Mouse (Mus musculus): ENCODE data around the gene Cyp2j7.
"Not testable (repeated sequence)": the region's sequence is repeated elsewhere in the genome, so short reads cannot be mapped to it uniquely, and the experiment has no call there.

Cyp2j7 gene

DNA sequence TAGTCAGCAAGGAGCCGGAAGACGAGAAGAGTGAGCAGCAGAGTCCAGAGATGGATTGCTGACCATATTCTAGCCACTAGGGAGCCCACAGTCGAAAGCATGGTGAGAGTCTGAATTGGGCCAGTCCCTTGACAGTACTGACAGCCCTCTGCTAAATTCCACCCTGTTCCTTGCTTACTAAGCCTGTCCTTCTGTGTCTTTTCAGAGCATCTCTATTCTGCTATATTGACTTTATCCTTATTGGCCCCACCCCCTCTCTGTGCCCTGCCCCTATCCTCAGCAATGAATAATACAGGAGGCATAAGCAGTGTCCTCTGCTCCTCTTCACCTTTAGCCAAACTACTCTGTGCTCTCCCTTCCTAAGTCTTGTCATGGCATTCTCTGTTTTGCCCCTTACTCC lies at the start of gene Cyp2j7:
Gene Cyp2j7, minus strand, starts transcription at position 101 of the 400 bp plus-strand sequence.
- DNase-seq = no peak

DNA sequence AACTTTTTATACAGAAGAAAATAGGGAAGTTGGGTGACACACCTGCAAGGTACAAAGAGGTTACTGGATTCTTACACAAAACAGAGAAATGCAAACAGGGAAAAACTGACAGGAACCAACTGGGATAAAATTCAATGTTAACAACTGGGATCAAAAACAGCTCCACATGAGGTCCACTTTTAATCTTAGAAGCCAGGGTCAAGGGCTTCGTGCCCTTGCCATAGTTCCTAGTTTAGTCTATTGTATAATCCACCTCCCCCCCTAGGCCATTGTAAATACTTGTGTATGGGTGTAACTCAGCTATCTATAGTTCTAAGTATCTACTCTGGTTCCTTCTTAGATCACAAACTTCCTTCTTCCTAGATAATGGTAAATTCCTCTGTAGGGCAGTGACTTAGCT lies 40.4 kb upstream of the Cyp2j7 start:
- not testable (repeated sequence) for DNase-seq

DNA sequence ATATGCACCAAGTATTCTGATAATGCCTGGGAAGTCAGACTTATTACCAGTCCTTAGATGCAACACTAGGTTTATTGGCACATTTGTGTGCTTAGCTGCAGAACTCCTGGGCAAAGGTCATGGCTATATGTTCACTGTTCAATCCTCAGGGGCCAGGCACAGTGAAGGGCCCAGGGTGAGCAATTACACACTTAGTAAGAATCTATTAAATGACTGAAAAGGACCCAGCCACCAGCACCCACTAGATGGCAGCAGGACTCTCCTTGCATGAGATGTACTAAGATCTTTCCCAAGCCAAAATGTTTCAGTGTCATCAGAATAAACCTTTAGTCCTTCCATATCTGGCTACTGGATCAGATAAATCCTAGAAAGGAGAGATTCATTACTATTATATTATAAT lies 37.4 kb upstream of the Cyp2j7 start:
- peak; percentile 69 for DNase-seq

DNA sequence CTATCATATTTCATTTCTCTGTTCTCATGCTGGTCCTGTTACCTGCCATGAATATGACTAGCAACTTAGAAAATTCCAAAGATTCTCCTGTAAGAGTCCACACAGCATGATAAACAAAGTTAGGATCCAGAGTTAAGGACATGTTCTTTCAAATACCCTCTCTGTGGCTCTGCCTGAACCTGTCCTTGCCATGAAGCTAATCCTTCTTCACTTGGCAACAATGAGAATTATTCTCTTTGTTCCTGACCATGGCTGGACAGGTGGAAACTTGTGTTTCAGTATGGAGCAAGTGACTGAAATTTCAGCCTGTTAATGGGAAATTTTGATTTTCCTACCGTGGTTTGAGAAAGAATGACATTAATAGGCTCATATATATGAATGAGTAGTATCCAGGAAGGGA lies 39.8 kb downstream of the Cyp2j7 start:
- DNase-seq = no peak

DNA sequence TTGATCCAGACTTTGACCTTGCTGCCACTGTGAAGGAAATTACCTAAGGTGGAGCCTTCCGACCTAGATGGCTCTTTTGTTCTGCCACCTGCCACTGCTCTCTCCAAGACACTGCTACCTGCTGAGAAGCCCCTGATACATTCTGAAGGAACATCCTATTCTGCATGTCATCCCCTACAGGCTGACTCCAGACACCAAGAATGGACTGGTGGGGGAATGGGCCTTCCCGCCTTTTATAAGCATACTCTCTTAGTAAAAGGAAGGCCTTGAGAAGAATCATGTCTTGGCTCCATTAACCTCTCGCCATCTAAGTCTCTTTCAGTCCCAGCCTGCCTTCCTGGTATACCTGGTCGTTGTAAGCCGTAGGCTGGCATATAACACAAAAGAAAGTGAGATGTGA lies 47.1 kb downstream of the Cyp2j7 start:
- DNase-seq = not testable (repeated sequence)

DNA sequence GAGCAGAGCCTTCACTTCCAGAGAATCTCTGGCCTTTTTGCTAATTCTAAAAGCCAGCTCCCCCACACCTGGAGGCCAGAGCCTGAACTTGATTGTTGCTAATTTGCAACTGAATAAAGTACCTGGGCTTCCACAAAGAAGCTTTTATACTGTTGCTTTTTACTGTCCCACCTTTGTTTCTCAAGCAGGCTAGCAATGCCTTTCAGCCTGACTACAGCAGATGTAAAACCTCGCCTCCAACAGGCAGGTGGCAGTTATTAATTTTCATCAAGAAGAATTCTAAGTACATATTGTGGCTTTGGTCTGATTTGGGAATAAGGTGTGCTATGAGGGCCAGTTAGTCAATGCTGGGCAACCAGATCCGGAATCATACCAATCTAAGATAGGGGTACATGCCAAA lies 47.8 kb downstream of the Cyp2j7 start:
- DNase-seq = not testable (repeated sequence)

DNA sequence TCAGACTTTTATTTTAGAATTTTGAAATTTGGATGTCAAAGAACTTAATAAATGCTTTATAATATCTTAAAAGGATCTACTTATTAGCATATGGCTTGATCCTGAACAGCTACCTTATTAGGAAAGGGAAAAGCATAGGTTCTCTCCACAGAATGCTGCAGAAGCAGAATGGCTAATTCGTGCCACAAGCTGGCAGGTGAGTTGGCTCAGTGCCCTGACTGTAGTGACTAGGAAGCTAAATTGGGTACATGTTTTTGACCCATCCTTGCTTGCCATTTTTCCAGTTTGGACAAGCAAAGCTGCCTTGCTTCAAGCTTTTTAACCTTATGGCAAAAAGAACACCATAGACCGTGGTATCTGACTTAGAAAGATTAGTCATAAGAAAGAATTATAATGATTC lies 48.3 kb downstream of the Cyp2j7 start:
- not testable (repeated sequence) for DNase-seq

DNA sequence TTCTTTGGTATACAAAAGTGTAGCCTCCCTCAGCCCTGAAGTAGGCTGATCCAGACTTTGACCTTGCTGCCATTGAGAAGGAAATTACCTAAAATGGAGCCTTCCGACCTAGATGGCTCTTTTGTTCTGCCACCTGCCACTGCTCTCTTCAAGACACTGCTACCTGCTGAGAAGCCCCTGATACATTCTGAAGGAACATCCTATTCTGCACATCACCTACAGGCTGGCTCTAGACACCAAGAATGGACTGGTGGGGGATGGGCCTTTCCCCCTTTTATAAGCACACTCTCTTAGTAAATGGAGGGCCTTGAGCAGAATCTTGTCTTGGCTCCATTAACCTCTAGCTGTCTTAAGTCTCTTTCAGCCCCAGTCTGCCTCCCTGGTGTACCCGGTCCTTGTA lies 51.7 kb downstream of the Cyp2j7 start:
- DNase-seq = not testable (repeated sequence)

DNA sequence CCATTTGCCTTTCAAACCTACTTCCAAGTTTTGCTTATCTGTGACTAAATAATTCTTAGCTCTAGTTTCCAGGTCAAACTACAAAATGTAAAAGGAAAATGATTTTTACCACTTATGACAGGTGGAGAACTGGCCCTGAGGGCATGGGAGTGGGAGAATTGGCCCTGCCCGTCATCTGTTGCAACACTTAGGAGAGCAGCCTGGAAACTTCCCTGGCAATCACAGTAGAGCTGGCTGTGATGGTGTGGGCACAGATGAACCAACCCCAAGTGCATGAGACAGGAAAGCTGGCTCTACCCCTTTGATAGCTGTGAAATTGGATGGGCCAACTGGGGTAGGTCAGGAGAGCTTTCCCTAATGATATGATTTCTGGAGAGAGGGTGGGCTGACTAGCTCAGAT lies 73.6 kb downstream of the Cyp2j7 start:
- DNase-seq = no peak

DNA sequence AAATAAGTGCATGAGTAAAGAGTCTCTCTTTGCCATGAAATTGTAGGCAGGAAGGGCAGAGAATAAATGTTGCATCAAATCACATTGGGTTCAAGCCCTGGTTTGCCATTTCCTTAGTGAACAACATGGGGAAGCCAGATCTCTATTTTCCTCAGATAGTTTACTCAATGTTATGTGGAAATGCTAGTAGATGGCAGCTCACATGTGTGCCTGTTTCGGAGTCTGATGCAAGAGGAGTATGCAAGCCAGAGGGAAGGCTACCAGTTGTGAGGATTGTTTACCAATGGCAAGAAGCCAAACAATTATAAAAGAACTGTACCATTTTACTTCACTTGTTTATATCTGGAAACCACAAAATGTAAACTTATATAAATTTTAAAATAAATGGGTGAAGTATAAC lies 74.9 kb downstream of the Cyp2j7 start:
- DNase-seq = no peak
